Mouse (Mus musculus) lung, postnatal 0 days (tissue): ENCODE data around the gene Slc8a3. TPM values are rescaled to one million over a fixed set of nuclear protein-coding genes. Genes with fewer than 3 reads are reported as not detected.

Source experiments
- ATAC-seq: fragments of 200-750 bp; cut with Nextera tagmentation; 2 replicates; pipeline ENCODE4 v1.8.0; 2017; ENCODE audit warnings: moderate library complexity
- DNase-seq: peaks from one replicate; pipeline ENCODE4 v3.0.0-alpha.2; 2016; ENCODE audit warnings: low spot score
- H3K27ac ChIP-seq: fragments of 300-500 bp; sonication (generic); 2 replicates; pipeline ENCODE4 v1.5.1; 2014; ENCODE audit warnings: antibody characterized with exemption, mild to moderate bottlenecking, low read length, mixed read lengths
- H3K27me3 ChIP-seq: fragments of 300-500 bp; sonication (generic); replicated peaks from 2 replicates; pipeline ENCODE4 v1.6.1; 2014; ENCODE audit warnings: low read length, mixed read lengths; ENCODE audit not compliant: insufficient read depth
- H3K36me3 ChIP-seq: fragments of 300-500 bp; sonication (generic); 2 replicates; pipeline ENCODE4 v1.6.1; 2014; ENCODE audit warnings: low read length, mixed read lengths; ENCODE audit not compliant: insufficient read depth
- H3K4me1 ChIP-seq: fragments of 300-500 bp; sonication (generic); 2 replicates; pipeline ENCODE4 v1.6.1; 2014; ENCODE audit warnings: antibody characterized with exemption, low read depth, low read length, mixed read lengths; ENCODE audit not compliant: insufficient read depth
- H3K4me2 ChIP-seq: fragments of 300-500 bp; sonication (generic); replicated peaks from 2 replicates; pipeline ENCODE4 v1.6.1; 2014; ENCODE audit warnings: low read depth, mild to moderate bottlenecking, low read length, moderate library complexity, mixed read lengths
- H3K4me3 ChIP-seq: fragments of 300-500 bp; sonication (generic); 2 replicates; pipeline ENCODE4 v1.5.1; 2014; ENCODE audit warnings: low read depth, low read length
- H3K9ac ChIP-seq: fragments of 300-500 bp; sonication (generic); replicated peaks from 2 replicates; pipeline ENCODE4 v1.6.1; 2014; ENCODE audit warnings: low read depth, mild to moderate bottlenecking
- H3K9me3 ChIP-seq: fragments of 300-500 bp; sonication (generic); 2 replicates; pipeline ENCODE4 v1.6.1; 2016; ENCODE audit warnings: low read length, mixed read lengths
- CTCF ChIP-seq: IDR thresholded peaks from 2 replicates; pipeline ENCODE4 v1.5.1; 2016; ENCODE audit warnings: antibody characterized with exemption, mild to moderate bottlenecking
- EP300 ChIP-seq: IDR thresholded peaks from 2 replicates; pipeline ENCODE4 v1.6.1; 2016; ENCODE audit warnings: antibody characterized with exemption, mild to moderate bottlenecking, control low read depth
- WGBS: fragments of 180-500 bp; shearing (Covaris S2); extraction: QIAGEN DNeasy Blood & Tissue Kit; methylation state at CpG from one replicate; pipeline ENCODE4 v1.1.7; 2014; 5-methylcytosine and 5-hydroxymethylcytosine counted together
- polyA plus RNA-seq: library from polyadenylated mRNA; unstranded; fragments of >200 nt; fragmentation: Nextera tagmentation; extraction: Ambion mirVana; gene quantifications from 2 replicates; pipeline ENCODE4 v1.2.1, GENCODE M21; 2015

The Slc8a3 gene
- polyA plus RNA-seq, 1 experiment from 2014 or later = 0.21 TPM

DNA sequence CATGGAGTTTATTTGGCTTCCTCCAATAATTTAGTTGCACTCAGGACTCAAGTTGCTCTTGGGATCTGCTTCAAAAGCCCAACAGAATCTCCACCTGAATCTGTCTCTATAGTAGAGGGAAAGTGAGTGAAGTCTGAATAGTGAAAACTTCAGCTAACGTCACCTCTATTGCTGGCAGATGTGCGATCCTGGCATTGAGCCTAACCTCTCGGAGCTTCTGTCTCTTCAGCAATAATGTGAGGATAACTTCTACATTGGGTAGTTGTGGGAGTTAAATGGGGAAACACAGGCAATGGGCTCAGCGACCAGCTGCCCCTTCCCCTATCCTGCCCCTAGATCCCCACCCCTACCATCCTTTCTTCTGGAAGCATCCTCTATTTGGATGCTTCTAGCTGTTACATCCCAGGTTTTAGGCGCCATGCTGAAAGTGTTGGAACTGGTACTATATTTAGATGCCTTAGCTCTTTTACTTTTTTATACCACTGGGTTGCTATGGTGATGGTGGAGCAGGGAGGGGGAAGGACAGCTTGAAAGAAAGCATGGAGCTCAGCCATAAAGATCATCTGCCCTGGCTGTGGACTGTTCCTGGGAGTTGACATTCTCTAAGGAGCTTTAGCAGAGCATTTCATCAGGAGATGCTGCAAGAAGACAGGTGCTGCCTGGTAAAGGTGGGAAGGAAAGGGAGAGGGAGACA lies 105.1 kb downstream of the Slc8a3 start:
- no peak for DNase-seq
- ATAC-seq = no peak
- Histone ChIP-seq H3K9me3 (no peaks in the 10 kb centered on the region), H3K27me3 (no peaks in the 10 kb centered on the region), H3K4me1 (no peaks in the 10 kb centered on the region), H3K36me3 (no peaks in the 10 kb centered on the region), H3K9ac (no peak overlapping the region), H3K4me3 (no peak overlapping the region), H3K27ac (no peak overlapping the region), H3K4me2 (no peak overlapping the region)
- TF ChIP-seq EP300 (no peak), CTCF (no peak)
- 78% methylated on average over 5 of the region's 5 CpGs for WGBS

- TF ChIP-seq EP300 (no peak), CTCF (no peak)
- no peak for DNase-seq
- WGBS = 47% methylated on average over 3 of the region's 3 CpGs
- no peak for ATAC-seq
- Histone ChIP-seq H3K27me3 (no peaks in the 10 kb centered on the region), H3K9ac (no peak overlapping the region), H3K9me3 (no peaks in the 10 kb centered on the region), H3K27ac (no peak overlapping the region), H3K36me3 (no peaks in the 10 kb centered on the region), H3K4me1 (no peaks in the 10 kb centered on the region), H3K4me3 (no peak overlapping the region), H3K4me2 (no peak overlapping the region)
Observed at GRCm38 (mm10) chr12:81226590-81226989, 106.4 kb downstream of the Slc8a3 start.

DNA sequence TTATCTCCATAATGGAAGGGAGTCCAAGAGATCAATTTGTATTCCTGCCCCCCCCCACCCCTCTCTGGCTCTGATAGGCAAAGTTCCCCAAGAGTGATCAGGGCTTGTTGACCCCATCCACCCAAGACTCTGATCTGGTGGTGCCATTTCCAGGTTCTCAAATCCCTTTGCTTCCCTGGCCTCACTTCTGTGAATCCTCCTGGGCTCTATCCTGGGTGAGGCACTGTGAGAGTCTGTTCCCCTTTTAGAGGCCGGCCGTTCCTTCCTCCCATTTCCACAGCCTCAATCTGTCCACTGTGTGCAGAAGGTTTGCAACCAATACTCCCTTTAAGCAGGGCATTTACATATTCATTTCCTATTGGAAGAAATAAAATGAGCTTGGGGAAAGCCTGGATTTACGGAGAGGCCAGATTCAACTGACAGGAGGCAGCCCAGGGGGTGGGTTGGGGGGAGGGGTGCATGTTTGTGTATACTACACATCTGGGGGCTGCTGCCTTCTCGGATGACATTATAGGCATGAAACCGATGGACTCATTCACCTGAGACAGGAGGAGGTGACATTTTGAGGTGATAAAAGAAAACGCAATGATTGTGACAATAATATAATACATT lies 106.9 kb downstream of the Slc8a3 start:
- ATAC-seq = no peak

GRCm38 (mm10) chr12:81224843-81225242 lies 108.1 kb downstream of the Slc8a3 start:
- no peaks in the 10 kb centered on the region for H3K9me3 ChIP-seq
- ATAC-seq (no peak), DNase-seq (no peak)
- H3K4me1 ChIP-seq = no peaks in the 10 kb centered on the region
- H3K4me3 ChIP-seq = no peak overlapping the region
- no peak overlapping the region for H3K9ac ChIP-seq
- no peaks in the 10 kb centered on the region for H3K27me3 ChIP-seq
- no peak overlapping the region for H3K27ac ChIP-seq
- whole genome bisulfite sequencing = 66% methylated on average over 2 of the region's 2 CpGs
- H3K36me3 ChIP-seq = no peaks in the 10 kb centered on the region
- TF ChIP-seq CTCF = no peak
- no peak for TF ChIP-seq EP300
- no peak overlapping the region for H3K4me2 ChIP-seq

More for the DNA sequence above, 106.9 kb downstream of the Slc8a3 start:
- Histone ChIP-seq H3K4me2 (no peak overlapping the region), H3K36me3 (no peaks in the 10 kb centered on the region), H3K27me3 (no peaks in the 10 kb centered on the region), H3K4me1 (no peaks in the 10 kb centered on the region), H3K9me3 (no peaks in the 10 kb centered on the region), H3K27ac (no peak overlapping the region), H3K9ac (no peak overlapping the region), H3K4me3 (no peak overlapping the region)
- TF ChIP-seq CTCF (no peak), EP300 (no peak)
- no peak for DNase-seq
- WGBS = 31% methylated on average over 6 of the region's 6 CpGs

GRCm38 (mm10) chr12:81223276-81223675 lies 109.7 kb downstream of the Slc8a3 start:
- no peaks in the 10 kb centered on the region for H3K36me3 ChIP-seq
- WGBS = 58% methylated on average over 2 of the region's 2 CpGs
- no peak overlapping the region for H3K4me3 ChIP-seq
- TF ChIP-seq EP300 = no peak
- TF ChIP-seq CTCF = no peak
- H3K9me3 ChIP-seq = no peaks in the 10 kb centered on the region
- no peak for ATAC-seq
- no peak overlapping the region for H3K27ac ChIP-seq
- DNase-seq = no peak
- no peaks in the 10 kb centered on the region for H3K4me1 ChIP-seq
- no peak overlapping the region for H3K9ac ChIP-seq
- no peak overlapping the region for H3K4me2 ChIP-seq
- H3K27me3 ChIP-seq = no peaks in the 10 kb centered on the region

- H3K36me3 ChIP-seq = no peaks in the 10 kb centered on the region
- H3K4me1 ChIP-seq = no peaks in the 10 kb centered on the region
- ATAC-seq = no peak
- 45% methylated on average over 4 of the region's 4 CpGs for WGBS
- no peak overlapping the region for H3K4me2 ChIP-seq
- no peaks in the 10 kb centered on the region for H3K27me3 ChIP-seq
- no peaks in the 10 kb centered on the region for H3K9me3 ChIP-seq
- TF ChIP-seq CTCF (no peak), EP300 (no peak)
- H3K9ac ChIP-seq = no peak overlapping the region
- no peak overlapping the region for H3K27ac ChIP-seq
- H3K4me3 ChIP-seq = no peak overlapping the region
- no peak for DNase-seq
Observed at GRCm38 (mm10) chr12:81219339-81219738, 113.6 kb downstream of the Slc8a3 start.
